Mouse (Mus musculus): Measurements from ENCODE around the gene Elavl2.

Gene Elavl2

GRCm38 (mm10) chr4:91400423-91400822, at the start of gene Elavl2:
TSS of gene Elavl2 (minus strand) at chr4:91400785.
- DNase-seq (ENCODE audit: low read depth, low spot score): no peak

- DNase-seq (ENCODE audit: low read depth, low spot score): no peak
These were observed 47.3 kb upstream of the Elavl2 start for GRCm38 (mm10) chr4:91447887-91448286.

- DNase-seq (ENCODE audit: low read depth, low spot score): no peak
These were observed 15.0 kb upstream of the Elavl2 start for GRCm38 (mm10) chr4:91415582-91415981.

GRCm38 (mm10) chr4:91405047-91405446, 4.5 kb upstream of the Elavl2 start:
- DNase-seq (ENCODE audit: low read depth, low spot score): no peak

GRCm38 (mm10) chr4:91399510-91400196, 932 bp downstream of the Elavl2 start:
- DNase-seq (ENCODE audit: low read depth, low spot score): no peak

- DNase-seq (ENCODE audit: low read depth, low spot score): no peak
These were observed 8.5 kb downstream of the Elavl2 start for GRCm38 (mm10) chr4:91391987-91392598.

GRCm38 (mm10) chr4:91387701-91388100, 12.9 kb downstream of the Elavl2 start:
- DNase-seq (ENCODE audit: low read depth, low spot score): no peak

- DNase-seq (ENCODE audit: low read depth, low spot score): no peak
These were observed 19.4 kb downstream of the Elavl2 start for GRCm38 (mm10) chr4:91381201-91381627.

GRCm38 (mm10) chr4:91380341-91381117, 20.1 kb downstream of the Elavl2 start:
- DNase-seq (ENCODE audit: low read depth, low spot score): no peak

GRCm38 (mm10) chr4:91379559-91379958, 21.0 kb downstream of the Elavl2 start:
- DNase-seq (ENCODE audit: low read depth, low spot score): no peak

- DNase-seq (ENCODE audit: low read depth, low spot score): peak; percentile 73
These were observed 24.2 kb downstream of the Elavl2 start for GRCm38 (mm10) chr4:91376317-91376910.

- DNase-seq (ENCODE audit: low read depth, low spot score): no peak
These were observed 25.3 kb downstream of the Elavl2 start for GRCm38 (mm10) chr4:91375372-91375687.

- DNase-seq (ENCODE audit: low read depth, low spot score): no peak
These were observed 25.8 kb downstream of the Elavl2 start for GRCm38 (mm10) chr4:91374571-91375371.

- no peak for DNase-seq (ENCODE audit: low read depth, low spot score)
These were observed 27.7 kb downstream of the Elavl2 start for GRCm38 (mm10) chr4:91372844-91373243.

GRCm38 (mm10) chr4:91371819-91372215, 28.8 kb downstream of the Elavl2 start:
- DNase-seq (ENCODE audit: low read depth, low spot score): no peak

- no peak for DNase-seq (ENCODE audit: low read depth, low spot score)
These were observed 29.3 kb downstream of the Elavl2 start for GRCm38 (mm10) chr4:91371131-91371818.

GRCm38 (mm10) chr4:91365276-91365675, 35.3 kb downstream of the Elavl2 start:
- DNase-seq (ENCODE audit: low read depth, low spot score): no peak

GRCm38 (mm10) chr4:91363963-91364362, 36.6 kb downstream of the Elavl2 start:
- DNase-seq (ENCODE audit: low read depth, low spot score): no peak

- no peak for DNase-seq (ENCODE audit: low read depth, low spot score)
These were observed 38.1 kb downstream of the Elavl2 start for GRCm38 (mm10) chr4:91362520-91362919.

- no peak for DNase-seq (ENCODE audit: low read depth, low spot score)
These were observed 47.4 kb downstream of the Elavl2 start for GRCm38 (mm10) chr4:91353138-91353537.

GRCm38 (mm10) chr4:91349579-91349978, 51.0 kb downstream of the Elavl2 start:
- no peak for DNase-seq (ENCODE audit: low read depth, low spot score)

Measured in skeletal muscle tissue, adult 2 months (tissue).